Mouse (Mus musculus) cerebral cortex, adult 2 months (tissue): ENCODE results near the gene Olfr1250.

Source experiments
- WGBS: fragments of 180-500 bp; shearing (Covaris S2); methylation state at CpG from one replicate; pipeline ENCODE4 v1.1.7; 2018; 5-methylcytosine and 5-hydroxymethylcytosine counted together

Gene Olfr1250

GRCm38 (mm10) chr2:89661367-89661766, at the start of gene Olfr1250:
TSS of gene Olfr1250 (minus strand) at chr2:89661467.

GRCm38 (mm10) chr2:89691980-89692379, 30.7 kb upstream of the Olfr1250 start:
- WGBS, result 88% methylated on average over 6 of the region's 6 CpGs

GRCm38 (mm10) chr2:89671836-89672235, 10.6 kb upstream of the Olfr1250 start, which contains the start of gene Olfr1251:
TSS of gene Olfr1251 (minus strand) at chr2:89671936.

GRCm38 (mm10) chr2:89634883-89635282, 26.4 kb downstream of the Olfr1250 start, which contains the start of gene Olfr1249:
TSS of gene Olfr1249 (minus strand) at chr2:89634983.
- WGBS, result 89% methylated on average over 2 of the region's 2 CpGs

- WGBS, result 89% methylated on average over 1 of the region's 1 CpGs
These were observed 43.1 kb downstream of the Olfr1250 start, which contains the start of gene Olfr1248 for GRCm38 (mm10) chr2:89618145-89618544. TSS of gene Olfr1248 (minus strand) at chr2:89618245.

- WGBS, result 95% methylated on average over 2 of the region's 2 CpGs
These were observed 47.2 kb downstream of the Olfr1250 start, which contains the start of gene Olfr1247 for GRCm38 (mm10) chr2:89614030-89614429. TSS of gene Olfr1247 (minus strand) at chr2:89614130.
